ENCODE assay signal across 13 mouse cellular contexts in genomic region chr19:55076822-55077221, GRCm38 (mm10).
"Had no signal": no experiment of that assay in that cellular context is flagged by ENCODE, and none has a peak within 500 bp of the region (broad histone marks: within the 10 kb centered on the region; RNA-seq: fewer than 3 reads in every experiment).

No protein-coding gene starts in this region.

- ATAC-seq: liver, postnatal 0 days; lung, postnatal 0 days had no signal

- DNase-seq: kidney, adult 18-20 months; kidney, postnatal 25 days; layer of hippocampus, adult 9-11 months; liver, postnatal 0 days; lung, embryonic 14.5 days; midbrain, embryonic 14.5 days; retina, postnatal 1 day; right cerebral cortex, postnatal 14 days; right cerebral cortex, postnatal 4 days; thymus, adult 2 months; thymus, postnatal 14 days; thymus, postnatal 4 days had no signal
